Mouse (Mus musculus) lung, postnatal 0 days (tissue): Measurements from ENCODE around the gene Cops6. TPM values are rescaled to one million over a fixed set of nuclear protein-coding genes. Genes with fewer than 3 reads are reported as not detected.

Source experiments
- ATAC-seq: fragments of 200-750 bp; cut with Nextera tagmentation; 2 replicates; pipeline ENCODE4 v1.8.0; 2017; ENCODE audit warnings: moderate library complexity
- DNase-seq: peaks from one replicate; pipeline ENCODE4 v3.0.0-alpha.2; 2016; ENCODE audit warnings: low spot score
- H3K27ac ChIP-seq: fragments of 300-500 bp; sonication (generic); 2 replicates; pipeline ENCODE4 v1.5.1; 2014; ENCODE audit warnings: antibody characterized with exemption, mild to moderate bottlenecking, low read length, mixed read lengths
- H3K27me3 ChIP-seq: fragments of 300-500 bp; sonication (generic); replicated peaks from 2 replicates; pipeline ENCODE4 v1.6.1; 2014; ENCODE audit warnings: low read length, mixed read lengths; ENCODE audit not compliant: insufficient read depth
- H3K36me3 ChIP-seq: fragments of 300-500 bp; sonication (generic); 2 replicates; pipeline ENCODE4 v1.6.1; 2014; ENCODE audit warnings: low read length, mixed read lengths; ENCODE audit not compliant: insufficient read depth
- H3K4me1 ChIP-seq: fragments of 300-500 bp; sonication (generic); 2 replicates; pipeline ENCODE4 v1.6.1; 2014; ENCODE audit warnings: antibody characterized with exemption, low read depth, low read length, mixed read lengths; ENCODE audit not compliant: insufficient read depth
- H3K4me2 ChIP-seq: fragments of 300-500 bp; sonication (generic); replicated peaks from 2 replicates; pipeline ENCODE4 v1.6.1; 2014; ENCODE audit warnings: low read depth, mild to moderate bottlenecking, low read length, moderate library complexity, mixed read lengths
- H3K4me3 ChIP-seq: fragments of 300-500 bp; sonication (generic); 2 replicates; pipeline ENCODE4 v1.5.1; 2014; ENCODE audit warnings: low read depth, low read length
- H3K9ac ChIP-seq: fragments of 300-500 bp; sonication (generic); replicated peaks from 2 replicates; pipeline ENCODE4 v1.6.1; 2014; ENCODE audit warnings: low read depth, mild to moderate bottlenecking
- H3K9me3 ChIP-seq: fragments of 300-500 bp; sonication (generic); 2 replicates; pipeline ENCODE4 v1.6.1; 2016; ENCODE audit warnings: low read length, mixed read lengths
- CTCF ChIP-seq: IDR thresholded peaks from 2 replicates; pipeline ENCODE4 v1.5.1; 2016; ENCODE audit warnings: antibody characterized with exemption, mild to moderate bottlenecking
- EP300 ChIP-seq: IDR thresholded peaks from 2 replicates; pipeline ENCODE4 v1.6.1; 2016; ENCODE audit warnings: antibody characterized with exemption, mild to moderate bottlenecking, control low read depth
- WGBS: fragments of 180-500 bp; shearing (Covaris S2); extraction: QIAGEN DNeasy Blood & Tissue Kit; methylation state at CpG from one replicate; pipeline ENCODE4 v1.1.7; 2014; 5-methylcytosine and 5-hydroxymethylcytosine counted together
- polyA plus RNA-seq: library from polyadenylated mRNA; unstranded; fragments of >200 nt; fragmentation: Nextera tagmentation; extraction: Ambion mirVana; gene quantifications from 2 replicates; pipeline ENCODE4 v1.2.1, GENCODE M21; 2015

The Cops6 gene
- polyA plus RNA-seq, 1 experiment from 2014 or later: 173 TPM

DNA sequence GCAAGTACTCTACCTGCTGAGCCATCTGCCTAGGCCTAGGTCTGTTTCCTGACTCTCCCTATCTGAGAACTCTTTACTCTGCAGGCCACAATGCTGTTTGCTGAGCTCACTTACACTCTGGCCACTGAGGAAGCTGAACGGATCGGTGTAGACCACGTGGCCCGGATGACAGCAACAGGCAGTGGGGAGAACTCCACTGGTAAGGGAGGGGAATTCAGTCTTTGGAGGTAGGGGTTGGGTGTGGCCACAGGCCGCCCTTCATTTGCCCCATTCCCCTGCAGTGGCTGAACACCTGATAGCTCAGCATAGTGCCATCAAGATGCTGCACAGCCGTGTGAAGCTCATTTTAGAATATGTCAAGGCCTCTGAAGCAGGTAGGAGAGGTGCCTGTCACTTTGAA lies 2.2 kb downstream of the Cops6 start:
- H3K4me3 ChIP-seq: no peak overlapping the region
- ATAC-seq (no peak), DNase-seq (no peak)
- peaks cover 4% of the 10 kb centered on the region; the same call in 1 of the 2 replicates for H3K4me1 ChIP-seq
- no peak overlapping the region for H3K4me2 ChIP-seq
- no peak overlapping the region for H3K27ac ChIP-seq
- H3K27me3 ChIP-seq: no peaks in the 10 kb centered on the region
- no peaks in the 10 kb centered on the region for H3K9me3 ChIP-seq
- no peak overlapping the region for H3K9ac ChIP-seq
- 59% methylated on average over 6 of the region's 6 CpGs for WGBS
- H3K36me3 ChIP-seq: peaks cover 39% of the 10 kb centered on the region
- TF ChIP-seq EP300: no peak
- no peak for TF ChIP-seq CTCF

DNA sequence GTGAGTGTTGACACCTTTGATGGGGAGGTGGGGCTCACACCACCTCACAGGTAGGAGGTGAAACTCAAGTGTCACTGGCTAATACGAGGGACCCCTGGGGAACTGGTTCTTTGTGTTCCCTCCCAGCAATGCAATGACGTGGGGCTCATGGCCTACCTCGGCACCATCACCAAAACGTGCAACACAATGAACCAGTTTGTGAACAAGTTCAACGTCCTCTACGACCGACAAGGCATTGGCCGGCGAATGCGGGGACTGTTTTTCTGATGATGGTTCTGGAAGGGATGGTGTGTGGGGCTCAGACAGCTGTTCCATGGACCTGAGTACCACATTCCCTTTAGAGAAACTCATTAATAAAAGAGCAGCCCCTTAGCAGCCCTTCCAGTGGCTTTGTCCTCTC lies 2.7 kb downstream of the Cops6 start:
- TF ChIP-seq CTCF (no peak), EP300 (no peak)
- Histone ChIP-seq H3K4me1 (peaks cover 4% of the 10 kb centered on the region; the same call in 1 of the 2 replicates), H3K27ac (no peak overlapping the region), H3K9me3 (no peaks in the 10 kb centered on the region), H3K9ac (no peak overlapping the region), H3K4me2 (no peak overlapping the region), H3K27me3 (no peaks in the 10 kb centered on the region), H3K36me3 (peaks cover 41% of the 10 kb centered on the region), H3K4me3 (no peak overlapping the region)
- ATAC-seq: no peak
- 56% methylated on average over 10 of the region's 10 CpGs for WGBS
- DNase-seq: no peak

DNA sequence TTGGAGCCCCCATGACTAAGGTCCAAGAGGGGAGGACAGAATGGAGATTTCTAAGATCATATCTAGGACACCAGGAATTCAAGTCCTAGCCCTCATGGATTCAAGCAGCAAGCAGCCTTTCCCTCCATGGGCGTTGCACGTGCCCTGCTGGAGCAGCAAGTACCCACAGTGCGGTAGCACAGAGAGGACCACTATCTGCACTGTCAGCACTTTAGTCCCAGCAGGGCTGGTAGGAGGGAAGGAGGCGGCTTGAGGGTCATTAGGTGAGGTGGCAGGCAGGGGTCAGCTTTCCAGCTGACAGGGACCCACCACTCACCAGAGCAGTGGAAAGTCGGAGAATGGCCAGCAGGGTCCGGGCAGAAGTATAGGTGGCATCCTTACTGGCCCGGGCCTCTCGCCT lies 4.7 kb downstream of the Cops6 start:
- Histone ChIP-seq H3K4me2 (no peak overlapping the region), H3K4me1 (peaks cover 11% of the 10 kb centered on the region; the same call in 1 of the 2 replicates), H3K9ac (no peak overlapping the region), H3K36me3 (peaks cover 41% of the 10 kb centered on the region), H3K27me3 (no peaks in the 10 kb centered on the region), H3K4me3 (no peak overlapping the region), H3K9me3 (no peaks in the 10 kb centered on the region), H3K27ac (no peak overlapping the region)
- TF ChIP-seq CTCF (no peak), EP300 (no peak)
- 68% methylated on average over 8 of the region's 8 CpGs for WGBS
- ATAC-seq: no peak
- DNase-seq: no peak

DNA sequence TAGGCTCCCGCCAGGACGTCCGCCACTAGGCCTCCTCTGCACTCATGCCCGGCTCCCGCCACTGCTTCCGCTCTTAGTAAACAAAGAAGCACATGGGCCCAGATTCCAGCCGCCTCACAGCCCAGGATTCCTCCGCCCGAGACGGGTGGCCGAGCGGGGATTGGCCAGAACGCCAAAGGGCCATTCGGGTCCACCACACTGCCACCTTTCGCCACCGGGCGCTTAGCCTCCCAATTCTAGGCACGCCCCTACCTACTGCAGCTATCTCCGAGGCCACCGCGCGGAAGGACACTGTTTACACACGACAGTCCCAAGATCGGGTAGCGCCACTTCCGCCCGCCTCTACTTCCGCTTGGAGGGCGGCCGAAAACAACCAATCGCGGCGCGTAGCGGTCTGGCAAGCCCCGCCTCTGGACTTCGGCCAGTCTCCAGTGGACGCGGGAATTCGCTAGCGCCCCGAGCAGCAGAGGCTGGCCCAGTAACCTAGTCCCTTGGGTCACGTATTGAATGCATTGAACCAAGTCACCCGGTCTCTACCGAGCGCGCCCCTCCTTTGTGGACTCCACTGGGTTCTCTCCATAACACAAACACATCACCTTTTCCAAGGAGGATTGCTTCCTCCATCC lies 10.2 kb downstream of the Cops6 start:
- H3K36me3 ChIP-seq: peaks cover 33% of the 10 kb centered on the region; the same call in 1 of the 2 replicates
- peak; percentile 98 for DNase-seq
- under 1% methylated on average over 46 of the region's 47 CpGs for WGBS

DNA sequence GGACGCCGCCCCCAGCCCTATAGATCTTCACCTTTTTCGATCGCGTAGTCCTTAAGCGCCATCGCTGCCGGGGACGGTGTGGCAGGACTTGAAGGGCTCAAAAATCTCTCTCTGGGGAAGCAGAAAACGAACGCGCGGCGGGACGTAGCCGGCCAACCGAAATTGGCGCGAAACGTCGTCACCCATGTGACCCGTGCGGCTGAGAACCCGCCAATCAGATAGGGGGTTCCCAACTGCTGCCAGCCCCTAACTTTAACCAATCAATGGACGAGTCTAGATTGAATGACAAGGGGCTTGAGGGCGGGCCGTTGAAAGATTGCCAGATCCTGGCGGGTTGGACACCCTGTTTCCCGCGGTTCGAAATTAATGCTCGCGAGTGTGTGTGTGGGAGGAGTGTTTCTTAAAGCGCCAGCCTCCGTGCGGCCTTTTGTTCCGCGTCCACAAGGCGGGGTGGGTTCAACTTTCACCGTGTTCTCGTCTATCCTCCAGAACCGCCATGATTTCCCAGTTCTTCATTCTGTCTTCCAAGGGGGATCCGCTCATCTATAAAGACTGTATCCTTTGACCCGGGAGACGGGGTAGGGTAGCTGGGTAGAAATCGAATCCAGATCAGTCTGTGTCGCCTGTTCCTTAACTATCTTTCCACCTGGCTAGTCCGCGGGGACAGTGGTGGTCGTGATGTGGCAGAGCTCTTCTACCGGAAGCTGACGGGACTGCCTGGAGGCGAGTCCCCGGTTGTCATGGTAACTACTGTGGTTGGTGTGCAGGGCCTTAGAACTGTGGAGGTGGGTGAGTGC lies 11.0 kb downstream of the Cops6 start, which contains the start of the genes Ap4m1 and Mcm7:
Ap4m1 (plus strand) TSS at position 308 of the 797 bp plus-strand sequence.
Mcm7 (minus strand) TSS at position 728 of the 797 bp plus-strand sequence.
- TF ChIP-seq CTCF (peak; percentile 49), EP300 (peak; percentile 44; the same call in 1 of the 2 replicates)
- Histone ChIP-seq H3K27me3 (no peaks in the 10 kb centered on the region), H3K9me3 (no peaks in the 10 kb centered on the region), H3K36me3 (peaks cover 25% of the 10 kb centered on the region; the same call in 1 of the 2 replicates), H3K4me1 (peaks cover 13% of the 10 kb centered on the region; the same call in 1 of the 2 replicates), H3K9ac (peak within 1 kb of the TSS; percentile 54), H3K4me3 (peak within 1 kb of the TSS; percentile 68), H3K4me2 (peak within 1 kb of the TSS; percentile 100), H3K27ac (peak within 1 kb of the TSS; percentile 92)
- WGBS: under 1% methylated on average over 54 of the region's 54 CpGs
- ATAC-seq: peak; percentile 92
- DNase-seq: peak; percentile 99

More for the DNA sequence above, 10.2 kb downstream of the Cops6 start:
- H3K27me3 ChIP-seq: no peaks in the 10 kb centered on the region
- peak overlapping the region; percentile 92 for H3K27ac ChIP-seq
- peak overlapping the region; percentile 100 for H3K4me2 ChIP-seq
- peaks cover 13% of the 10 kb centered on the region; the same call in 1 of the 2 replicates for H3K4me1 ChIP-seq
- ATAC-seq: peak; percentile 86
- peak overlapping the region; percentile 68 for H3K4me3 ChIP-seq
- H3K9ac ChIP-seq: peak overlapping the region; percentile 46; the same call in 1 of the 2 replicates
- TF ChIP-seq EP300 (peak; percentile 57), CTCF (peak; percentile 48)
- no peaks in the 10 kb centered on the region for H3K9me3 ChIP-seq

DNA sequence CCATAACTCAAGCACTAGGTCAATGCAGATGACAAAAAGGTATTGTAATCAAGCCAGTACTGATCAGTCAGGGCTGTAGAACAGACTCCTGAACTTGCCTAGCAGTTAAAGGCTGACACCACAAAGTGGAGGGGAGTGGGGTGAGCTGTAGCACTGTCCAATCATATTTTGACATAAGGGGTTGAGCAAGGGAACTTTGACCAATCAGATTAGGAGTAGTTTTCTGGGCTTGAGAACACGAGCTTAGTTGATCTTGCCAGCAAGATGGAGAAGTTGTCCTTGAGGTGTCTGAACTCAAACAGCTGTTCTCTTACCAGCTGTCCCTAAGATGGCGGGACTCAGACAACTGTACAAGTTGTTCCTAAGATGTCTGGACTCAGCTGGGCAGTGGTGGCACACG lies 12.3 kb downstream of the Cops6 start:
- Histone ChIP-seq H3K4me1 (peaks cover 13% of the 10 kb centered on the region; the same call in 1 of the 2 replicates), H3K36me3 (peaks cover 21% of the 10 kb centered on the region; the same call in 1 of the 2 replicates), H3K9me3 (no peaks in the 10 kb centered on the region), H3K27me3 (no peaks in the 10 kb centered on the region), H3K27ac (no peak overlapping the region), H3K4me2 (no peak overlapping the region), H3K4me3 (no peak overlapping the region), H3K9ac (no peak overlapping the region)
- TF ChIP-seq EP300: no peak
- DNase-seq (peak; percentile 75), ATAC-seq (no peak)
- 58% methylated on average over 3 of the region's 3 CpGs for WGBS
